Mouse (Mus musculus) brown adipose tissue, adult 24 weeks (tissue): ENCODE data around the gene Igsf8. TPM values are rescaled to one million over a fixed set of nuclear protein-coding genes. Genes with fewer than 3 reads are reported as not detected.

Experiments used
- H3K27ac ChIP-seq: fragments of 200-500 bp; replicated peaks from 2 replicates; pipeline ENCODE4 v1.5.1; 2012; ENCODE audit warnings: low read depth, mild to moderate bottlenecking, low read length
- H3K4me1 ChIP-seq: fragments of 200-500 bp; 2 replicates; pipeline ENCODE4 v1.6.1; 2012; ENCODE audit warnings: low read length, mixed read lengths; ENCODE audit not compliant: control insufficient read depth, insufficient read depth, insufficient read length
- H3K4me3 ChIP-seq: fragments of 200-500 bp; 2 replicates; pipeline ENCODE4 v1.5.1; 2012; ENCODE audit warnings: low read depth, mild to moderate bottlenecking, low read length, moderate library complexity; ENCODE audit not compliant: insufficient read depth
- polyA plus RNA-seq: library from polyadenylated mRNA; stranded (reverse); fragments of >200 nt; gene quantifications from 2 replicates; pipeline ENCODE4 v1.2.4, GENCODE M21; 2012; ENCODE audit not compliant: missing spikeins, insufficient read depth, insufficient read length

The Igsf8 gene
- polyA plus RNA-seq: 4.3 and 10.5 TPM in 2 replicates

DNA sequence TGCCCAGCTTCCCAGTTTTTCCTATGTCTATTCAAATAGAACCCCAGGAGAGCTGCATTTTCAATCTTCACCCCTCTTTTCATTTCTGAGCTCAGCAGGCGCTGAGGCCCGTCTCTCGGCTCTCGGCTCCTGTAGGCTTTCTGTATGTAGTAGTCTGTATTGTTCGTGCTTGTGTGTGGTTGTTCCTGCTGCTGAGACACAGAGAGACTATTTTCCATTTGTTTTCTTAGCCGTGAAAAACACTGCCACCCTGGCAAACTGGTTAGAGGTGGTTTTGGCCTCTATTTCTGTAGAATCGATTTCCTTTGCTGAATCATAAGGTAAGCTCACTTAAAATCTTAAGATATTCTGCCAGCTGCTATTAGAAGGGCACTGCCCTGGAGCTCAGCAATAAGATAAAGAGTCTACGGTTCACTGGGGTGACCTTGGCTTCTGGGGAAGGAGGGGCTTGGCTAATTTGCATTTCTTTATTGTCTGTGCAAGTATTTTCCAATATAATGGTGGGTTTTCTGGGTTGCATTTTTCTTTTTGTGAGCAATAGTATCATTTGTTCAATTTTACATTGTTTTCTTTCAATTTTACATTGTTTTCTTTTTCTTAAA lies at the start of gene Igsf8:
Gene Igsf8 (plus strand): TSS at position 165 of the 602 bp plus-strand sequence.
- H3K4me1 ChIP-seq: no peaks in the 10 kb centered on the region
- no peak within 1 kb of the TSS for H3K27ac ChIP-seq
- H3K4me3 ChIP-seq: no peak within 1 kb of the TSS

DNA sequence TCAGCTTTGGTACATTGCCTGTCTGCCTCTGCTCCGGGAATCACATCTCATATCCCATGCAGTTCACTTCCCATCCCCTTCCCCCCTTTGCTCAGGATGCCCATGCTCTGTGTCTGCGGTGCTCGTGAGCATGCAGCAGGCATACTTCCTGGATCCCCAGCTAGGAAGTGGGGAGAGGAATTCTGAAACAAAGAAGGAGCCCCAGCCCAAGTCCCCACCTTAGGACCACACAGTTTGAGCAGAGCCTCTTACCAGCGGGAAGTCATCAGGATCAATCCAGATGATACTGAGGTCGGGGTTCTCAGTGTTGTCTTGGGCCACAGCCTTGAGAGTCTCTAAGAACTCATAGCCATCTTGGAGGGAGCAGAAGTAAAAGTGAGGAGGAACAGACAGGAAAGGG lies 48.7 kb upstream of the Igsf8 start:
- no peak overlapping the region for H3K27ac ChIP-seq
- H3K4me1 ChIP-seq: peaks cover 2% of the 10 kb centered on the region; the same call in 1 of the 2 replicates
- H3K4me3 ChIP-seq: no peak overlapping the region

DNA sequence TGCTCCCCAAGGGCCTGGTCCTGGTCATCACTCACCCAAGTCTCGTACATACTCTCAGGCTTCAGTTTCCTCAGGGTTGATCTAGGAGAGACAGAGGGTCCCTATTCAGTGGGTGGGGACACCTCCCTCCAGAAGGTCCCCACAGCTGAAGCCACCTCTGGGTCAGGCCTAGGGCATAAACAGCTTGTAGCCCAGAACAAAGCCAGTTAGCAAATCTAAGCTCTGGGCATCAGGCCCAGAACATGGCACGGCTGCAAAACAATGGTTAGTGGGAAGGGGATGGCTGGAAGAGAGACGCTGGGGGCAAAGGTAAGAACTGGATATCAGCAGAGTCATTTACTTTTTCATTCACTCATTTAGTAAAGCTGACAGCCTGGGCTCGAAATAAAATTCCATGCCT lies 47.7 kb upstream of the Igsf8 start:
- Histone ChIP-seq H3K4me1 (peaks cover 2% of the 10 kb centered on the region; the same call in 1 of the 2 replicates), H3K4me3 (no peak overlapping the region), H3K27ac (no peak overlapping the region)

DNA sequence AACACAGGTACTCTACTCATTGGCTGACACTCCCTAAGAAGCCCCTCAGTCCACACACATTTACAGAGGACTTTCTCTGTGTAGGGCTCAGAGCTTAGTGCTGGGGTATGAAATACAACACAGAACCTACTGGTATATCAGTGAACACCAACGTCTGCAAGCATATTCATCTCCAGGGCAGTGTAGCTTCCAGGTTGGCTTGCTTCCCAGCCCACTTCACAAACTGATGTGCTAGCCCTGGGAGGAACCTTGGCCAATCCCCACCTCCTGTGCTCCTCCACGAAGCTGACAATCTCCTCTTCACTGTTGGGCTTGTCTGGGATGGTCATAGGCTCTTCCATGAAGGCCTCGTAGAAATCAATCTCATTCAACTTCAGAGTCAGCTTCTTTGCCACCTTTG lies 46.7 kb upstream of the Igsf8 start:
- H3K4me3 ChIP-seq: no peak overlapping the region
- H3K4me1 ChIP-seq: peaks cover 3% of the 10 kb centered on the region; the same call in 1 of the 2 replicates
- no peak overlapping the region for H3K27ac ChIP-seq

GRCm38 (mm10) chr1:172217148-172217547 lies 44.3 kb upstream of the Igsf8 start:
- Histone ChIP-seq H3K27ac (peak overlapping the region; percentile 63), H3K4me1 (peaks cover 7% of the 10 kb centered on the region; the same call in 1 of the 2 replicates), H3K4me3 (peak overlapping the region; percentile 30)

GRCm38 (mm10) chr1:172218164-172218910 lies 43.1 kb upstream of the Igsf8 start:
- H3K4me1 ChIP-seq: 0 out of 2 replicates have a peak, but pooled peaks cover 5% of the 10 kb centered on the region
- H3K4me3 ChIP-seq: no peak overlapping the region
- no peak overlapping the region for H3K27ac ChIP-seq

GRCm38 (mm10) chr1:172219451-172220406 lies 41.7 kb upstream of the Igsf8 start, which contains the start of gene Casq1:
Casq1 (minus strand) TSS chr1:172219868.
- Histone ChIP-seq H3K27ac (peak within 1 kb of the TSS; percentile 92), H3K4me1 (0 out of 2 replicates have a peak, but pooled peaks cover 5% of the 10 kb centered on the region), H3K4me3 (peak within 1 kb of the TSS; percentile 29)

DNA sequence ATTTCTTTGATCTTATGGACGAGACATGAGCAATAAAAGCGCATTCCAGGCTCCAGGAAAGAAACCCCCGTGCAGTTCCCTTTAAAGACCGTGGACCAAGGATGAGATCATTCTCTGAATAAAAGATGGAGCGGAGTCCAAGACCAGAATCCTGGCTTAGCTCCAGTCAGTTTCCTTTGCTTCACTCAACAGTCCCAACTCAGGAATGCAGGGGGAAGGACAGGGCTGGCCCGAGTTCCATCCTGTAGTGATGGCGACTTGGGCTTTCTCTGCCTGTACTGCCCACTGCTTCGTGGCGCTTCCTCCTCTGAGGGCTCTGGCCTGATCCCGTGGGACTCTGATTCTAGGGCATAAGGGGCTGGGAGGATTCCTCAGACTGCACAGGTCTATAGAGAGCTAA lies 41.0 kb upstream of the Igsf8 start:
- Histone ChIP-seq H3K27ac (peak overlapping the region; percentile 92), H3K4me3 (peak overlapping the region; percentile 29; the same call in 1 of the 2 replicates), H3K4me1 (0 out of 2 replicates have a peak, but pooled peaks cover 5% of the 10 kb centered on the region)

- 0 out of 2 replicates have a peak, but pooled peaks cover 5% of the 10 kb centered on the region for H3K4me1 ChIP-seq
- peak overlapping the region; percentile 92 for H3K27ac ChIP-seq
- H3K4me3 ChIP-seq: no peak overlapping the region
These were observed 40.0 kb upstream of the Igsf8 start for GRCm38 (mm10) chr1:172221297-172222063.

GRCm38 (mm10) chr1:172228209-172228608 lies 33.2 kb upstream of the Igsf8 start:
- Histone ChIP-seq H3K27ac (no peak overlapping the region), H3K4me3 (no peak overlapping the region), H3K4me1 (no peaks in the 10 kb centered on the region)

DNA sequence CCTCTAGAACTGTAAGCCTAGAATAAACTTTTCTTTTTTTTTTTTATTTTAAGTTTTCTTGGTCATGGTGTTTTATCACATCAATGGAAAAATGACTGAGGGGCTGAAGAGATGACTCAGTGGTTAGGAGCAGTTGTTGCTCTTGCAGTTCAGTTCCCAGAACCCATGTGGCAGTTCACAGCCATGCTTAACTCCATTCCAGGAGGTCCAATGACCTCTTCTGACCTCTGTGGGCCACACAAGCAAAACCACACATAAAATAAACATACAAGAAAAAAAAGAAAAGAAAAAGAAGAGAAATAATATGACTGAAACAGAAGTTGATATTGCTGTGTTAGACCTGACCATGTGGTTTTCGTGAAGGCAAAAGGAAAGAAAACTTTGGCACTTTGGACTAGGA lies 32.2 kb upstream of the Igsf8 start:
- H3K4me1 ChIP-seq: no peaks in the 10 kb centered on the region
- H3K27ac ChIP-seq: no peak overlapping the region
- H3K4me3 ChIP-seq: no peak overlapping the region

DNA sequence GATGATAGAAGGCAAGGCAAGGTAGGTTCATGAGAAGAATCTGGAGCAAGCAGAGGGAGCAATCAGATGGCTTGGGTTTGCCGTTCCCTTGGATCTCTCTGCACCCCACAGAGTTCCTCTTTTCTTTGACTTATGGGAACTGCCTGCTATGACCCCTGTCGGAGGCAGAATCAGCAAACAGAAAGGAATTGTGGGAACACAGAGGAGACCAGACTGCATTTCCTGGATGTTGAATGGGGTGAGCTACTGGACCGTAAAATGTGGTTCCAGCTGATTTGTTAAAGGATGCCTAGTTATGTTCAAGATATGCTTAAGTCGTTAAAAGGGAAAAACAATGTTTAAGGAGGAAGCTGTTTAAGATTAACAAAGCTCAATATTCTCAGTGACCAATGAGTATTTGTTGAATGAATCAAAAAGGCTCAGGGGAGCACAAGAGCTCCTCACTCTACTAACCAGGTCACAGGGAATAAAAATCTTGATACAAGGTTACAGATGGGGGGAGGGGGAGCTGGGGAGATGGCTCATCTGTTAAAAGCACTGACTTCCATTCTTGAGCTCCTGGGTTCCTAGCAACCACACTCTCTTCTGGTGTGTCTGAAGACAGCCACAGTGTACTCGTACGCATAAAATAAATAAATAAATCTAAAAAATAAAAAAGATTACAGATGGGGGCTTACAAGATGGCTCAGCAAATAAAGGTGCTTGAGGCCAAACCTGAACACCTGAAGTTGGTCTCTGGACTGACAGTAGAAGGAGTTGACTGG lies 20.3 kb upstream of the Igsf8 start:
- no peaks in the 10 kb centered on the region for H3K4me1 ChIP-seq
- no peak overlapping the region for H3K27ac ChIP-seq
- no peak overlapping the region for H3K4me3 ChIP-seq

- H3K27ac ChIP-seq: no peak overlapping the region
- H3K4me3 ChIP-seq: no peak overlapping the region
- no peaks in the 10 kb centered on the region for H3K4me1 ChIP-seq
These were observed 19.0 kb upstream of the Igsf8 start for GRCm38 (mm10) chr1:172242401-172242800.
